Mouse (Mus musculus) small intestine, adult 2 months (tissue): ENCODE measurements around the gene Ets2.

ENCODE experiments used
- CTCF ChIP-seq: fragments of 200-500 bp; IDR thresholded peaks from 2 replicates; pipeline ENCODE4 v1.5.1; 2012; ENCODE audit warnings: low read depth, mild to moderate bottlenecking, control low read depth, inconsistent platforms, low read length, moderate library complexity, mixed read lengths; ENCODE audit not compliant: insufficient replicate concordance, insufficient read length; ENCODE audit errors: extremely low read depth
- POLR2A ChIP-seq: fragments of 200-500 bp; IDR thresholded peaks from 2 replicates; pipeline ENCODE4 v1.6.1; 2012; ENCODE audit warnings: low read depth, mild to moderate bottlenecking, control low read depth, inconsistent platforms, low read length, moderate library complexity

GRCm38 (mm10) chr16:95741915-95742739 is 40.3 kb downstream of the Ets2 start:
- no peak for TF ChIP-seq CTCF
- no peak for TF ChIP-seq POLR2A
